Mouse (Mus musculus) heart, embryonic 11.5 days (tissue): ENCODE data around the gene Slc30a5. TPM values are rescaled to one million over a fixed set of nuclear protein-coding genes. Genes with fewer than 3 reads are reported as not detected.

Experiments
- ATAC-seq: fragments of 200-750 bp; cut with Nextera tagmentation; replicated peaks from 2 replicates; pipeline ENCODE4 v1.8.0; 2017; ENCODE audit warnings: moderate library complexity; ENCODE audit not compliant: insufficient number of reproducible peaks, low FRiP score, low TSS enrichment
- H3K27ac ChIP-seq: fragments of 300-500 bp; sonication (generic); 2 replicates; pipeline ENCODE4 v1.5.1; 2014; ENCODE audit warnings: mild to moderate bottlenecking, low read depth, low read length
- H3K27me3 ChIP-seq: fragments of 300-500 bp; sonication (generic); 2 replicates; pipeline ENCODE4 v1.6.1; 2014; ENCODE audit warnings: mild to moderate bottlenecking, low read length, mixed read lengths; ENCODE audit not compliant: control insufficient read depth, insufficient read depth
- H3K36me3 ChIP-seq: fragments of 300-500 bp; sonication (generic); 2 replicates; pipeline ENCODE4 v1.6.1; 2014; ENCODE audit warnings: mild to moderate bottlenecking, low read length, moderate library complexity, mixed read lengths; ENCODE audit not compliant: control insufficient read depth, insufficient read depth
- H3K4me1 ChIP-seq: fragments of 300-500 bp; sonication (generic); 2 replicates; pipeline ENCODE4 v1.6.1; 2014; ENCODE audit warnings: low read length; ENCODE audit not compliant: control insufficient read depth, insufficient read depth
- H3K4me2 ChIP-seq: fragments of 300-500 bp; sonication (generic); 2 replicates; pipeline ENCODE4 v1.6.1; 2014; ENCODE audit warnings: mild to moderate bottlenecking, moderate library complexity
- H3K4me3 ChIP-seq: fragments of 300-500 bp; sonication (generic); 2 replicates; pipeline ENCODE4 v1.5.1; 2014; ENCODE audit warnings: low read depth, low read length
- H3K9ac ChIP-seq: fragments of 300-500 bp; sonication (generic); 2 replicates; pipeline ENCODE4 v1.6.1; 2014; ENCODE audit warnings: mild to moderate bottlenecking, low read depth, low read length, moderate library complexity
- H3K9me3 ChIP-seq: fragments of 300-500 bp; sonication (generic); replicated peaks from 2 replicates; pipeline ENCODE4 v1.6.1; 2016; ENCODE audit warnings: low read length; ENCODE audit not compliant: control insufficient read depth
- WGBS: fragments of 180-500 bp; shearing (Covaris S2); extraction: QIAGEN DNeasy Blood & Tissue Kit; methylation state at CpG from one replicate; pipeline ENCODE4 v1.1.7; 2014; ENCODE audit not compliant: insufficient replicate concordance; 5-methylcytosine and 5-hydroxymethylcytosine counted together
- polyA plus RNA-seq: library from polyadenylated mRNA; unstranded; fragments of >200 nt; fragmentation: Nextera tagmentation; extraction: Ambion mirVana; gene quantifications from 2 replicates; pipeline ENCODE4 v1.2.1, GENCODE M21; 2014

Gene Slc30a5
- polyA plus RNA-seq: 37.7 and 42.3 TPM in 2 replicates

DNA sequence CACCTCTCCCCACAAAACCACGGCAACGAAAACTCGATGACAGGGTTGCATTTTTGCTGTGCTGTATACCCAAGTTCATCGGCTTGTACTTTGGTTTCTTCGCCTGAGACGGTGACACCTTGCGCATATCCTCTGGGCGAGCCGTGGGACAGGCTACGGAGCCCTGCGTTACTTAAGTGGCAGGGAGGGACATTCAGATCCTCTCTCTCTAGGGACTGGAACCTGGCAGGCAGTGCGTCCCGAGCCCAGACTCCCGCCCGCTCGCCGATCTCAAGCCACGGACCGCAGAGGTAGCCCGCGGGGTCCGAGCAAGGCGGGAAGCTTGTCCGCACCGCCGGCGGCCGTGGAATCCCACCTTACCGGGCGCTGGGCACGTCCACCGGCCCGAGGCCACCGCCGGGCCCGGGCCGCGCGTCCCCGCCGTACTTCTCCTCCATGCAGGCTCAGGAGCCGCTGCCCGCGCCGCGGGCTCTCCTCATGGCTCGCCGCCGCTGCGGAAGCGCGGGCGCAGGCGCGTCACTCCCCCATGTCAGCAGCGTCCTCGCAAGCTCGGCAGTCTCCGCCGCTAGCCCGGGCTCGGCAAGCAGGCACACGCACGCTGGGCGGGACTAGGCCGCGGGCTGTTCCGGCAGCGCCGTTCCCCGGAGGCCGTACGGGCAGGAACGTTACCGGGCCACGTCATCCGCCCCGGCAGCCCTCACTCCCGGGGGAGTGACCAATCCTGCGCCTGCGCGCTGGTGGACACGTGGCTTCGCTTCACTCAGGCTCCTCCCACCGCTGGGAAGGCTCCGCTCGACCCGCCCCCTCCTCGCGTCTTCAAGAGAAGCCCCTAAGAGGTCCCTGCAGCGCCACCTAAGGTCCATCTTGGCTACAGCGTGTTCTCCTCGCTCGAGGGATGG, at the start of gene Slc30a5:
Gene Slc30a5 (minus strand): TSS at position 687 of the 899 bp plus-strand sequence.
- peak within 1 kb of the TSS; percentile 94 for H3K27ac ChIP-seq
- no peaks in the 10 kb centered on the region for H3K27me3 ChIP-seq
- peak within 1 kb of the TSS; percentile 88 for H3K4me3 ChIP-seq
- H3K36me3 ChIP-seq: no peaks in the 10 kb centered on the region; the same call in 1 of the 2 replicates
- no peaks in the 10 kb centered on the region for H3K9me3 ChIP-seq
- H3K4me2 ChIP-seq: peak within 1 kb of the TSS; percentile 89
- WGBS: under 1% methylated on average over 94 of the region's 94 CpGs
- peak within 1 kb of the TSS; percentile 98 for H3K9ac ChIP-seq
- peaks cover 10% of the 10 kb centered on the region for H3K4me1 ChIP-seq
- ATAC-seq: peak; percentile 97

DNA sequence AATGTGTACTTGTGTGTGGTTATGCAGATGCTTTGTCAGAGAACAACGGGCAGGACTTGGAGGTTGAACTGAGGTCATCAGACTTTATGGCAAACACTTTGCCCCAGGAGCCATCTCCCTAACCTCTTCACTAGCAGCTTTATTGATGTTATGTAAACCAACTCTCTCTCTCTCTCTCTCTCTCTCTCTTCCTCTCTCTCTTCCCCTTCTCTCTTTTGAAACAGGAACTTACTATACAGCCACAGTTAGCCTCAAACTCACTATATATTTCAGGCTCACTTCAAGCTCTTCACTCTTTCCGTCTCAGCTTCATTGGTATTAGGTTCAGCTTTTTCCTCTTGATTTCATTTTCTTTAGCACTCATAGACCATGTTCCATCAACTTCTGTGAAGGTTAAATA, 48.7 kb upstream of the Slc30a5 start:
- Histone ChIP-seq H3K4me2 (no peak overlapping the region), H3K27ac (no peak overlapping the region), H3K9ac (no peak overlapping the region), H3K4me3 (no peak overlapping the region), H3K9me3 (no peaks in the 10 kb centered on the region), H3K4me1 (no peaks in the 10 kb centered on the region), H3K27me3 (no peaks in the 10 kb centered on the region), H3K36me3 (no peaks in the 10 kb centered on the region)
- 80% methylated on average over 2 of the region's 2 CpGs for WGBS
- no peak for ATAC-seq

DNA sequence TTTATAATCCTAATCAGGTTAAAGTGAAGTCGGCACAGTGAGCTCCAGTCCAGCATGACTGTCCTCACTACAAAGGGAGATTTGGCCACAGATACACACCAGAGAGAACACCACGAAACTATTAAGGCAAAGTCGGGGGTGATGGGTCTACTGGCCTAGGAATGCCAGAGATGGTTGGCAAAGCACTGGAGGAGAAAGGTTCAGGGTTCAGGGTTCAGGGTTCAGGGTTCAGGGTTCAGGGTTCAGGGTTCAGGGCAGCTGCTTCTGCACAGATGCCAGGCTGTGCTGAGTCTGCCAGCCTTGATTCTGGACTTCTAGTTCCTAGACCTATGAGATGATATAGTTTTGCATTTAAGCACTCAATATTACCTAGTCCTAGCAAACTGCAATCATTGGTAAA, 46.6 kb upstream of the Slc30a5 start:
- ATAC-seq: no peak
- H3K9me3 ChIP-seq: no peaks in the 10 kb centered on the region
- H3K9ac ChIP-seq: no peak overlapping the region
- WGBS: 73% methylated on average over 3 of the region's 3 CpGs
- no peak overlapping the region for H3K4me2 ChIP-seq
- no peak overlapping the region for H3K4me3 ChIP-seq
- H3K27ac ChIP-seq: no peak overlapping the region
- no peaks in the 10 kb centered on the region for H3K27me3 ChIP-seq
- no peaks in the 10 kb centered on the region for H3K36me3 ChIP-seq
- no peaks in the 10 kb centered on the region for H3K4me1 ChIP-seq

DNA sequence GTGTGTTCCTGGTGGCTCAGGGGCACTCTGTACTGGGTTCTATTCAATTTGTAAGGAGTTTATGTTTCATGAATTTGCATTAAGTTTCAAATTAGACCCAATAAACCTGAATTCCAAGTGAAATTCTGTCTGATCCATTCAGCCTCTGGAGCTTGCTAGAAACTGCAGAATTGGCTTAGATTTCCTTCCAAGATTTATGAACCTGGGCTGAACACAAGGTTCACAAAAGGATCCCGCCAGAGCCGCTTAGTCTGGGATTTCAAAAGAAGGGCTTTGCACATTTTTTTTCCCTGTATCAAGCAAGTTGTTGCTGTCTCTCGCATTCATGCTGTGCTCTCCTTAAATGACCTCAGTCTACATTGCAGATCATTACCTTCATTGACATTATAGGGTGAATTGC, 46.1 kb upstream of the Slc30a5 start:
- WGBS: 78% methylated on average over 3 of the region's 3 CpGs
- H3K27me3 ChIP-seq: no peaks in the 10 kb centered on the region
- H3K9ac ChIP-seq: no peak overlapping the region
- no peak overlapping the region for H3K27ac ChIP-seq
- no peaks in the 10 kb centered on the region for H3K9me3 ChIP-seq
- H3K4me1 ChIP-seq: no peaks in the 10 kb centered on the region
- ATAC-seq: no peak
- H3K4me3 ChIP-seq: no peak overlapping the region
- no peaks in the 10 kb centered on the region for H3K36me3 ChIP-seq
- no peak overlapping the region for H3K4me2 ChIP-seq

DNA sequence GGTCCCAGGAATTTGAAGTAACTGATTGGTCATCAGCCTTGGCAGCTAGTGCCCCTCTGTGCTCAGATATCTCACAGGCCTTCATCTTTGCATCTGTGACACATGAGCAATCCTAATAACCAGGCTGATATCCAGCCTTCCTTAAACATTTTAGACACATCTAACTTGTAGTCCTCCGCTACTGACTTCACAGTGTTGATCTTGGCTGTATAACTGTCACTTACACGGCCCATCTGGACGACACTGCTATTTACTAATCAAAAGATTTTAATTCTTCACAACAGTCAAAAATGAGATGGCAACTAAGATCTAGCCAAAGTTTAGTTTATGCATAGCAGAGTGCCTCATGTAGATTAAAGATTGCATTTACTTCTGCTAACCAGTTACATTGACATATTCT, 45.0 kb upstream of the Slc30a5 start:
- Histone ChIP-seq H3K4me2 (no peak overlapping the region), H3K27me3 (no peaks in the 10 kb centered on the region), H3K27ac (no peak overlapping the region), H3K9me3 (no peaks in the 10 kb centered on the region), H3K9ac (no peak overlapping the region), H3K4me1 (no peaks in the 10 kb centered on the region), H3K36me3 (no peaks in the 10 kb centered on the region), H3K4me3 (no peak overlapping the region)
- 88% methylated on average over 3 of the region's 3 CpGs for WGBS
- no peak for ATAC-seq

DNA sequence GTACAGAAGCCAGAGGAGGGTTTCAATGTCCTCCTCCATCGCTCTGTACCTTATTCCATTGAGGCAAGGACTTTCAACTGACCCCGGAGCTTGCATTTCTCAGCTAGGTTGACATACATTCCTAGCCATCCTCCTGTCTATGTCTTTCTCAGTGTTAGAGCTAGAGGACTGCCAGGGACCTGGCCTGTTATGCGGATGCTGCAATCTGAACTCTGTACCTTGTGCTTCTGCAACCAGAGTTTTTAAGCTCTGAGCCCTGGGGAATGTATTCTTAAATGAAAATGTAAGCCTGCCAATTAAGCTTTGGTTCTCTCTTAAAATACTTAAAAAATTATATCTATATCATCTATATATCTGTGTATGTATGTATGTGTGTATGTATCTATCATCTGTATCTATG, 44.5 kb upstream of the Slc30a5 start:
- no peaks in the 10 kb centered on the region for H3K9me3 ChIP-seq
- WGBS: 91% methylated on average over 3 of the region's 3 CpGs
- no peak overlapping the region for H3K4me3 ChIP-seq
- H3K27ac ChIP-seq: no peak overlapping the region
- no peaks in the 10 kb centered on the region for H3K27me3 ChIP-seq
- H3K4me1 ChIP-seq: no peaks in the 10 kb centered on the region
- ATAC-seq: no peak
- H3K4me2 ChIP-seq: no peak overlapping the region
- no peaks in the 10 kb centered on the region for H3K36me3 ChIP-seq
- no peak overlapping the region for H3K9ac ChIP-seq

DNA sequence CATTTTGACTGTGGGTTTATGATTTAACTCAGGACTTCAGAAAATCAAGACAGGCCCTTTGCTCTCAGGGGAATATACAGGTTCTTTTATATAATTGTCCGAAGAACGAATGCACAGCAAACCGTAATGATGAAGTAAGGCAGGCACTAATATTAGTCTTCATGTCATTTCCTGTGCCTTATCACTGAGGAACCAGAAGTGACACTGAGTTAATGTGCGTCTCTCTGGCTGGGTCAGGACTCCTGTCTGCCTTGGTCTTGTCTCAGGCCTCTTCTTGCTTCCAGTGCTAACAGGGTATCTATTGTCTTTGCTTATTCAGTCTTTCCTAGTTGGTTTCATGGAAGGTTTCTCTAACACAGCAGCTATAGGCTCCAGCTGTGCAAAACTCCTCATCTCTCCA, 41.9 kb upstream of the Slc30a5 start:
- Histone ChIP-seq H3K4me3 (no peak overlapping the region), H3K4me2 (no peak overlapping the region), H3K9me3 (no peaks in the 10 kb centered on the region), H3K9ac (no peak overlapping the region), H3K27ac (no peak overlapping the region; the same call in 1 of the 2 replicates), H3K27me3 (no peaks in the 10 kb centered on the region), H3K4me1 (no peaks in the 10 kb centered on the region), H3K36me3 (no peaks in the 10 kb centered on the region)
- ATAC-seq: no peak
- 40% methylated on average over 4 of the region's 4 CpGs for WGBS

DNA sequence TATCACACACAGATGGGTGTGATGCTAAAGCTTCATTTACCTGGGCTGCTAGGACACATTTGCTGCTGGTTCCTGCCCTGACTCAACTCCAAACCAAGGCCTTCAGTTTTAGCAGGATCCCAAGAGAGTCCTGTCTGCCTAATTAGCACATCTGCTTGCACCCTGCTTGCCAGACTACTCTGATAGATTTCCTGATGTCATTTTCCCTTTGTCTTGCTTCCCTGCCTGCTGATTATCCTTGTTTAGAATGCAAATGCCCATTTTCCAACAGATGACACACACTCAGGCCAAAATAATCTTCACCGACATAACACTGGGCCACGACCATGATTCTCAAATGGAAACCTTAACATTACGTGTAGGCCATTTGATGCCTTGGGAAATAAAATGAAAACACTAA, 41.4 kb upstream of the Slc30a5 start:
- Histone ChIP-seq H3K4me1 (no peaks in the 10 kb centered on the region), H3K9me3 (no peaks in the 10 kb centered on the region), H3K4me2 (no peak overlapping the region), H3K4me3 (no peak overlapping the region), H3K9ac (no peak overlapping the region), H3K27me3 (no peaks in the 10 kb centered on the region), H3K36me3 (no peaks in the 10 kb centered on the region), H3K27ac (no peak overlapping the region)
- ATAC-seq: no peak
- 58% methylated on average over 3 of the region's 3 CpGs for WGBS

DNA sequence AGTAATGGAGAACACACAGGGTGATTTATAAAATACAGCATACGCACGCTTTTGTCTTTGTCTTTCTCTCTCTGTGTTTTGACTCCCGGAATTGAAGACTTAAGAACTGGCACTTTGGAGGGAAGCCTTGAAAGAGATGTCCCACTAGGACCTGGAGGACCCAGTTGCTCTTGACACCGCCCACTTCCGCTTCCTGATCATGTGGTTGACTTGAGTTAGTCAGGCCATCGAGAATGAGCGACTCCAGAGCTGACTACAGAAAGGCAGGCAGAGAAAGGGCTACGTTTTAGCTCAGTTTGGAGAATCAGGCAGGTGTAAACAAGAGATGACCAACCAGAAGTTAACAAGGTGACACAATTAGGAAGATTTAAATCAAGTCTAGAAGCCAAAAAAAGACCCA, 40.3 kb upstream of the Slc30a5 start:
- Histone ChIP-seq H3K4me2 (no peak overlapping the region), H3K27me3 (no peaks in the 10 kb centered on the region), H3K9ac (no peak overlapping the region), H3K9me3 (no peaks in the 10 kb centered on the region), H3K27ac (no peak overlapping the region), H3K4me1 (no peaks in the 10 kb centered on the region), H3K4me3 (no peak overlapping the region), H3K36me3 (no peaks in the 10 kb centered on the region)
- 77% methylated on average over 8 of the region's 8 CpGs for WGBS
- ATAC-seq: no peak
